Mouse (Mus musculus) forebrain, embryonic 14.5 days (tissue): ENCODE measurements around the gene Gpx8. TPM values are rescaled to one million over a fixed set of nuclear protein-coding genes. Genes with fewer than 3 reads are reported as not detected.
"Not testable (repeated sequence)": the region's sequence is repeated elsewhere in the genome, so short reads cannot be mapped to it uniquely, and the experiment has no call there.

Experiments
- ATAC-seq: fragments of 200-750 bp; cut with Nextera tagmentation; 2 replicates; pipeline ENCODE4 v1.8.0; 2017; ENCODE audit warnings: mild to moderate bottlenecking, moderate library complexity
- DNase-seq: peaks from one replicate; pipeline ENCODE4 v3.0.0-alpha.2; 2015; ENCODE audit warnings: low spot score
- H3K27ac ChIP-seq: fragments of 300-500 bp; sonication (generic); 2 replicates; pipeline ENCODE4 v1.5.1; 2014; ENCODE audit warnings: low read depth, mild to moderate bottlenecking, control low read depth, low read length, moderate library complexity
- H3K27me3 ChIP-seq: fragments of 300-500 bp; sonication (generic); replicated peaks from 2 replicates; pipeline ENCODE4 v1.6.1; 2014; ENCODE audit warnings: low read length, control low read depth, mixed read lengths; ENCODE audit not compliant: control insufficient read depth, insufficient read depth
- H3K36me3 ChIP-seq: fragments of 300-500 bp; sonication (generic); 2 replicates; pipeline ENCODE4 v1.6.1; 2014; ENCODE audit warnings: low read length, control low read depth; ENCODE audit not compliant: control insufficient read depth, insufficient read depth
- H3K4me1 ChIP-seq: fragments of 300-500 bp; sonication (generic); 2 replicates; pipeline ENCODE4 v1.6.1; 2014; ENCODE audit warnings: antibody characterized with exemption, low read length, control low read depth; ENCODE audit not compliant: control insufficient read depth, insufficient read depth
- H3K4me2 ChIP-seq: fragments of 300-500 bp; sonication (generic); 2 replicates; pipeline ENCODE4 v1.6.1; 2014; ENCODE audit warnings: mild to moderate bottlenecking, control low read depth, low read length
- H3K4me3 ChIP-seq: fragments of 300-500 bp; sonication (generic); 2 replicates; pipeline ENCODE4 v1.5.1; 2014; ENCODE audit warnings: low read depth, low read length, control low read depth
- H3K9ac ChIP-seq: fragments of 300-500 bp; sonication (generic); 2 replicates; pipeline ENCODE4 v1.6.1; 2014; ENCODE audit warnings: mild to moderate bottlenecking, low read length, control low read depth, moderate library complexity
- H3K9me3 ChIP-seq: fragments of 300-500 bp; sonication (generic); replicated peaks from 2 replicates; pipeline ENCODE4 v1.6.1; 2016; ENCODE audit warnings: low read length, control low read depth, mixed read lengths; ENCODE audit not compliant: control insufficient read depth
- WGBS: fragments of 180-500 bp; shearing (Covaris S2); extraction: QIAGEN DNeasy Blood & Tissue Kit; methylation state at CpG from one replicate; pipeline ENCODE4 v1.1.7; 2014; 5-methylcytosine and 5-hydroxymethylcytosine counted together
- polyA plus RNA-seq: library from polyadenylated mRNA; unstranded; fragments of >200 nt; fragmentation: Nextera tagmentation; extraction: Ambion mirVana; gene quantifications from 2 replicates; pipeline ENCODE4 v1.2.1, GENCODE M21; 2014

Gpx8 gene
- polyA plus RNA-seq, 1 experiment from 2014 or later: 59.3 TPM

- no peak for DNase-seq
- H3K27me3 ChIP-seq: peaks cover 26% of the 10 kb centered on the region
Measured at GRCm38 (mm10) chr13:113032831-113033230, 13.4 kb downstream of the Gpx8 start.

GRCm38 (mm10) chr13:113031792-113032571 lies 14.2 kb downstream of the Gpx8 start:
- peak overlapping the region; percentile 76 for H3K27ac ChIP-seq
- peak overlapping the region; percentile 74 for H3K9ac ChIP-seq
- peak overlapping the region; percentile 52 for H3K4me3 ChIP-seq
- ATAC-seq (peak; percentile 55), DNase-seq (peak; percentile 85)
- H3K4me1 ChIP-seq: peaks cover 14% of the 10 kb centered on the region; the same call in 1 of the 2 replicates
- no peaks in the 10 kb centered on the region for H3K9me3 ChIP-seq
- peak overlapping the region; percentile 85 for H3K4me2 ChIP-seq
- under 1% methylated on average over 40 of the region's 40 CpGs for WGBS
- H3K27me3 ChIP-seq: peaks cover 22% of the 10 kb centered on the region
- no peaks in the 10 kb centered on the region for H3K36me3 ChIP-seq

More at GRCm38 (mm10) chr13:113032831-113033230, 13.4 kb downstream of the Gpx8 start:
- peak overlapping the region; percentile 85; the same call in 1 of the 2 replicates for H3K4me2 ChIP-seq
- H3K4me1 ChIP-seq: peaks cover 14% of the 10 kb centered on the region; the same call in 1 of the 2 replicates
- no peaks in the 10 kb centered on the region for H3K9me3 ChIP-seq
- H3K4me3 ChIP-seq: no peak overlapping the region
- no peak overlapping the region for H3K9ac ChIP-seq
- no peaks in the 10 kb centered on the region for H3K36me3 ChIP-seq
- ATAC-seq: no peak
- no peak overlapping the region for H3K27ac ChIP-seq

- Histone ChIP-seq H3K4me1 (peaks cover 14% of the 10 kb centered on the region; the same call in 1 of the 2 replicates), H3K4me3 (peak overlapping the region; percentile 52), H3K9ac (peak overlapping the region; percentile 74), H3K9me3 (no peaks in the 10 kb centered on the region), H3K27ac (no peak overlapping the region), H3K27me3 (peaks cover 22% of the 10 kb centered on the region), H3K4me2 (peak overlapping the region; percentile 85), H3K36me3 (no peaks in the 10 kb centered on the region)
- ATAC-seq: peak; percentile 10; the same call in 1 of the 2 replicates
- no peak for DNase-seq
- WGBS: 3% methylated on average over 7 of the region's 7 CpGs
Measured at GRCm38 (mm10) chr13:113031351-113031750, 14.9 kb downstream of the Gpx8 start.

- Histone ChIP-seq H3K4me1 (no peaks in the 10 kb centered on the region), H3K9ac (no peak overlapping the region), H3K9me3 (no peaks in the 10 kb centered on the region), H3K36me3 (no peaks in the 10 kb centered on the region), H3K27me3 (no peaks in the 10 kb centered on the region), H3K4me3 (no peak overlapping the region), H3K4me2 (no peak overlapping the region), H3K27ac (no peak overlapping the region)
- no peak for ATAC-seq
- WGBS: 91% methylated on average over 17 of the region's 17 CpGs
- no peak for DNase-seq
Measured at GRCm38 (mm10) chr13:113023274-113024143, 22.7 kb downstream of the Gpx8 start.

- H3K27ac ChIP-seq: no peak overlapping the region
- no peak for ATAC-seq
- no peak overlapping the region for H3K4me3 ChIP-seq
- no peaks in the 10 kb centered on the region for H3K4me1 ChIP-seq
- H3K4me2 ChIP-seq: no peak overlapping the region
- H3K36me3 ChIP-seq: no peaks in the 10 kb centered on the region
- no peaks in the 10 kb centered on the region for H3K27me3 ChIP-seq
- WGBS: 73% methylated on average over 8 of the region's 8 CpGs
- no peak for DNase-seq
- H3K9ac ChIP-seq: no peak overlapping the region
- H3K9me3 ChIP-seq: no peaks in the 10 kb centered on the region
Measured at GRCm38 (mm10) chr13:113022467-113022866, 23.7 kb downstream of the Gpx8 start.

GRCm38 (mm10) chr13:113021521-113021920 lies 24.7 kb downstream of the Gpx8 start:
- H3K4me2 ChIP-seq: no peak overlapping the region
- no peak overlapping the region for H3K27ac ChIP-seq
- no peaks in the 10 kb centered on the region for H3K4me1 ChIP-seq
- H3K4me3 ChIP-seq: no peak overlapping the region
- DNase-seq: no peak
- no peaks in the 10 kb centered on the region for H3K9me3 ChIP-seq
- WGBS: 79% methylated on average over 2 of the region's 2 CpGs
- H3K27me3 ChIP-seq: no peaks in the 10 kb centered on the region
- H3K36me3 ChIP-seq: no peaks in the 10 kb centered on the region
- no peak for ATAC-seq
- H3K9ac ChIP-seq: no peak overlapping the region

- not testable (repeated sequence) for H3K27me3 ChIP-seq, H3K4me1 ChIP-seq, H3K36me3 ChIP-seq, H3K9me3 ChIP-seq, H3K9ac ChIP-seq, H3K4me3 ChIP-seq, H3K27ac ChIP-seq
- WGBS: 53% methylated on average over 19 of the region's 20 CpGs
- peak overlapping the region; percentile 17; the same call in 1 of the 2 replicates for H3K4me2 ChIP-seq
- ATAC-seq (peak; percentile 89), DNase-seq (peak; percentile 86)
Measured at GRCm38 (mm10) chr13:113013174-113013953, 32.8 kb downstream of the Gpx8 start.

- 73% methylated on average over 6 of the region's 6 CpGs for WGBS
Measured at GRCm38 (mm10) chr13:113012683-113013082, 33.5 kb downstream of the Gpx8 start.

More at GRCm38 (mm10) chr13:113012683-113013082, 33.5 kb downstream of the Gpx8 start:
- H3K27ac ChIP-seq: peak overlapping the region; percentile 48; the same call in 1 of the 2 replicates
- DNase-seq: no peak
- H3K9ac ChIP-seq: no peak overlapping the region
- no peaks in the 10 kb centered on the region for H3K36me3 ChIP-seq
- H3K4me1 ChIP-seq: no peaks in the 10 kb centered on the region
- H3K27me3 ChIP-seq: no peaks in the 10 kb centered on the region; the same call in 1 of the 2 replicates
- ATAC-seq: peak; percentile 63; the same call in 1 of the 2 replicates
- no peak overlapping the region for H3K4me2 ChIP-seq
- H3K9me3 ChIP-seq: no peaks in the 10 kb centered on the region
- H3K4me3 ChIP-seq: no peak overlapping the region
